Mouse (Mus musculus) mesoderm, embryonic 11.5 days (tissue): Measurements from ENCODE around the gene Slc16a8.
A peak's percentile ranks its signal among the peaks of the same experiment; 100 is the strongest.

ENCODE experiments used
- DNase-seq: peaks from one replicate; pipeline ENCODE4 v3.0.0-alpha.2; 2012; ENCODE audit warnings: low read depth, low spot score

The Slc16a8 gene

DNA sequence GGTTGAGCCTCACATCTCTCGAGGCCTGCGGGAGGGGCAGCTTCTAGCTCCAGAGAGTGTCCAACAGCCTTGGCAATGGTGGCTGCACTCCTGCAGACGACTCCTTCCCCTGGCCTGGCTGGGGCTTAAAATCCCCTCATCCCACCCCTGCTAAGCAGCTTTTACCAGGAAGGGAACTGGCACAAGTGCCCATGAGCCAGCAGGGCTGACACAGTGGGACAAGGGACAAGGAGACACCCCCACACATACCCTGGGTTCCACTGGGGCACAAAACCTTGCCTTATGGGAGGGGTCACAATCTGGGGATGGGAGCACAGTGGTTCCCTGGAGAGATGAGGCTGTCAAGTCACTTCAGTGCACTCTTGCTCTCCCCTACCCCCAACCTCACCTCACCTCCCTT is at the start of gene Slc16a8:
TSS of gene Slc16a8 (minus strand) at position 101 of the 400 bp plus-strand sequence.
- no peak for DNase-seq

DNA sequence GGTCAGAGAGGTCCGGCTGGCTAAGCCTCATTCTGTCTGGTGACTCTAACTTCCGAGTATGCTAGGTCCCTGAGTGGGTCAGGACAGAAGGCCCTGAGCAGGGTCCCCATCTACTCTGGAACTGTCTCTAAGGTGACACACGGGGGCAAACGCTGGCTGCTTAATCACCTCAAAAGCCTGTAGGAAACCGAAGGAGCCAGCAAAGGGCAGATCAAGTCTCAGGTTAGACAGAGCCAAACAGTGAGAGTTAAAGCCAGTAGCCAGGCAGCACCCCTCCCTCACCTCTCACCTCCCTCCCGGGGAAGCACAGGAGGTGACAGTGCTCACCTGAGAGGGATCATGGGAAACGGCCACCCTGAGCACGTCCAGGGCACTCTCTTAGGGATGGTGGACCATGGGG is 49.2 kb upstream of the Slc16a8 start:
- DNase-seq = no peak

DNA sequence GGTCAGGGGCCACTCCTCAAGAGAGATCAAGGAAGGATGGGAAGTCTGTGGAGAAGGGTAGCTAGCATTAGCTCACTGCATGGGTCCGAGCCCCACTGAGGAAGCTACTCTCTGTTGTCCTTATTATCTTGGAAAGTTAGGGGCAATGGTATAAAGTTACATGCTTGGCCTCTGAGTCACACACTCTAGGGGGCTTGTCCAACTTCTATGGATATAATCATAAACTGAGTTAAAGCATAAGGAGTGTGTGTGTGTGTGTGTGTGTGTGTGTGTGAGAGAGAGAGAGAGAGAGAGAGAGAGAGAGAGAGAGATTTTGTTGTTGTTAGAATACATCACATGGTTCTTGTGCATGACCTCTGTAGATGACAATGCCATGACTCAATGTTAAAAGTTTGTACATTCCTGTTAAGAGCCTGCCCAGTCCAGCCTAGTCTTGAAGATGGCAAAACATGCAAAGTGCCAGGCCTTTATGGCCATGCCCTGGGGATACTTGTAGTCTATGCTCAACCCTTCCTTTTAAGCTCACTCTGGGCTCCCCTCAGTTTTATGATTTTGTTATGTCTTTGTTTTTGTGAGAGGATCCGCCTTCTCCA is 45.1 kb upstream of the Slc16a8 start:
- no peak for DNase-seq

DNA sequence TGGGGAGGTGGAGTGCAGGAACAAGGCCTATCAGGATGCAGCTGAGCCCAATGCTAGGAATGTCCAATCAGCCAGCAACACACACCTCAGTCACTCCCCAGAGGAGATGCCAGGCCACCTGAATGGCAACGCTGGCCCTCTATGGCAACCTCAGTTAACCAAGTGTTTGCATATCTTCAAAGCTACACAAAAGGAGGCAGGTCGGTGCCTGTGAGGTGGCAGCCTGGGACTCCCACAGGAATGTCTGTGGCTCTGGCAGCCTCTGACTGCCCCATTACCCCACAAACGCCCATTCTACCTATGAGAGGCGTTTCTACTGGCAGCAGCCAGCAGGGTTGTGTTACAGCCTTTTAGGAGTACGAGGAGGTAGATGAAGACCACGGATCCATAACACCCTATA is 44.0 kb upstream of the Slc16a8 start:
- DNase-seq = no peak

DNA sequence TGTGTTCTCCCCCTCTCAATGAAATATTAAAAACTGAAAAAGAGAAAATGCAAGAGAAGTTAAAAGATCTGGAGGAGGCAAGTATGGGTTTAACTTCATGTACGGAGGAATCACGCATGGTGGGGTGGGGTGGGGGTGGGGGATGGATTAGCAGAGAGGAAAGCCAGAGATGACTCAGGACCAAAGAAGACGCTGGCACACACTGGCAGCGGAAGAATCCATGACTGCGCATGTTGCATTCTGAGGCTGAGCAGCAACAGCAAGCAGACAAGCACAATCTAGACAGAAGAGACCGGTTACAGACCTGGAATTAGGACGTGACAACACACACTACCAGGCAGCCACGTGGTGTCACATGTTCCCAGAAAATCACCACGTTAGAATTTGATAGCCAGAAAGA is 38.2 kb upstream of the Slc16a8 start:
- no peak for DNase-seq

DNA sequence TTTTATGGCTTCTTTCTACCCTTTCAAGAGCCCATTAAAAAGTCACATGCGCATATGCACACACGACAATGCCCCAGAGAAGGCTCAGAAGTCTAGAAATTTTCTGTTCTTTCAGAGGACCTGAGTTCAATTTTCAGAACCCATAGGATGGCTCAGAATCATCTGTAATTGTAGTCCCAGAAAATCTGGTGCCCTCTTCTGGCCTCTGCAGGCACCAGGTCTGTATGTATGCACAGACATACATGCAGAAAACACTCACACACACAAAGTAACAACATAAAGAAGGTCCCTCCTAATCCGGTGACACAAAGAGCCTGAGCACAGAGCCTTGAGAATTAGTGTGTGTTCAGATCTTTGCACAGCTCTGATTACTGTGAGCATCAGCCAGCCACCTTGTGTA is 35.8 kb upstream of the Slc16a8 start:
- no peak for DNase-seq

DNA sequence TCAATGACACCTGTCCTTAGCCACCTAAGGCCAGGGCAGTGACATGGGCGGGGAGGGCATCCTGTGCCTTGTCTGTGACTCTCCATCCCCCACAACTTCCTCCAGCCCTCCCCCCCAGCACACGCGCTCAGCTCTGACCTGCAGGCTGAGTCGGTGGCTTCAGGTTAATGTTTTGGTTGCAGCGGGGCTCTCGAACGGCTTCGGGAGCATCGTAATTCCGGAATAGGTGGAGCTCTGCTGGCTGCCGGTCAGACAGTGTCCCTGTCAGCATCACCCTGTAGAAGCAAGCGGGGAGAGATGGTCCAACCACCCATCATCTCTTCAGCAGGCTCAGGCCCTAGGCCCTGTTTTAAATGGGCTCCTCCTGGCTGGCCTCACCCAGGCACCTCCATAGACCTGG is 34.9 kb upstream of the Slc16a8 start:
- no peak for DNase-seq

DNA sequence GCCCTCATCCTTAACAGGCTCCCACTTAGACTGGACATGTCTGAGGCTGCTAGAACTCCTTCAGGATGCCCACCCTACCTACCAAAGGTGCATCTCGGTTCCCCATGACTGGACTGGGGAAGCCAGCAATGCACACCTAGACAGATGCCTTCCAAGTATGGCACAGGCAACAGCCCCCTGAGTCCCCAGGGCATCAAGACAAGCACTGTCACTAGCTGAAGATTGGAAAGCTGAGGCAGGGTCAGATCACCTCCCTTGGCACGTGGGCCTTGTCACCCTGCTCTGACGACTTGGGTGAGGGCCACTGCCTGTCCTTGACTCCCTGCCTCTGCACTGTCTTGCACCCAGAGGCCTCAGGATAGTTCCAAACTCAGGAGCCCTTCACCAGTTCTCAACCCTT is 33.8 kb upstream of the Slc16a8 start:
- DNase-seq = no peak

DNA sequence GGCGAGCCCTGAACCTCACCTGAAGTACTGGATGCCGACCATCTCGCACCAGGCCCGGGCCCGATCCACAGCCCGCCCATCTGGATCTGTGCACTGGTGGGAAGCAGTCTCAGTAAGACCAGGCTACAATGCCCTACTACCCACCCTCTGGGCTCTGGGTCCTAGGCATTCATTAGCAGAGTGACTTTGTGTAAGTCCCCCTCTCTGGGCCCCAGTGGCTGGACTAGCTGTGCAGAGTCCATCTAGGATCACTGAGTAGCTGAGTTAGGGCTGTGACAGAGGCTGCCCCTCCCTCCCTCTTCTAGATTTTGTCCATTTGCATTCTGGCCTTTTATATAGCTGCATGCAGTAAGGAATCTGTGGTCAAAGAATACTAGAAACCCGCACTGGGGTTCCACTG is 32.5 kb upstream of the Slc16a8 start:
- DNase-seq = no peak

DNA sequence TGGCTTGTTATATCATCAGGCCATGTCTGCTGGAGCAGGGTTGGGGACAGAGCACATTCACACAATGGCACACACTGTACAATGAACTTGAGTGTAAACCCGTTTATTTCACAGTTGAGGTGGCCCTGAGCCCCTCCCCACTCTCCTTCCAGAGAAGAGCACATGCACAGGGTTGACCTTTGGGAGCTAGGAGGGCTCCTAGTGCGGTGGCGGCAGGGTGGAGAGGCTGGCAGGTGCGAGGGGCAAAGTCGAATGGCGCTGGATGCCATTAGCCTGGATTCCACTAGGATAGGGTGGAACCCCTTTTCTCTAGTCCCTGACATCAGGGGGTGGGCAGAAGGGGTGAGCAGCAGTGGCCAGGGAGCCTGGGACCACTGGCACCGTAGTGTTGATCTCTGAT is 31.6 kb upstream of the Slc16a8 start:
- no peak for DNase-seq

DNA sequence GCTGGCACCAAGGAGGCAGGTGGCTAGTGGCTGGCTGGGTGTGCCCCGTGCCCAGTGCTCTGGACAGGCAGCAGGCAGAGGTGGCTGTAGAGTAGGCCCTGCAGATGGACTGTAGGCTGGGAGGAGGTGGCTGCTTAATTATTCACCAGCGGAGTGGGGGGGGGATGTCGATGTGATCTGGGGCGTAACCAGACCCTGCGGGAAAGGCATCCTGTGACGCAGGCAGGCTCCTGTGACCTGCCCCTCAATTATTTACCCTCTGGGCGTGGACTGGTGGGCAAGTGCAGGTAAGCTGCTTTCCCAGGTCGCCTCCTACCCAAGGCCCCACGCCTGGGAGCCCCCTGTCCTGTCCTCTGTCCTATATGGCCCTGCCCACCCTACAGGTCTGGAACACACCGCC is 30.8 kb upstream of the Slc16a8 start, which contains the start of gene Baiap2l2:
TSS of gene Baiap2l2 (minus strand) at position 139 of the 400 bp plus-strand sequence.
- DNase-seq = no peak

DNA sequence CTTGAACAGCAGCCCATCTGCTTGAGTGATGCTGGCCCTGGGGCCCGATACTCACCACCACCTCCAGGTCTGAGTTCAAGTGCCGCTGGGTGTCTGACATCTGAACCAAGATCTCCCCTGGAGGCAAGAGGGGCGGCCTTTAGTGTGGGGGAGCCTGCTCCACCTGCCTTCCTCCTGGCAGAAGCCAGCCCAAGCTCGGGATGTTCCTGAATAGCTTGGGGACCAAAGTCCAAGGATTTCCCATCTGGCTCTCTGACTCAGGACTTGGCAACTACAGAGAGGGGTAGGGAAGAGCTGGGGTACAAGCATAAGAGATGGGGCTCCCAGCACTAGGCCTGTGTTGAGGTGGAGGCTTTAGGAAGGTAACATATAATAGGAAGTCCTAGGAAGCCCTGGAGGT is 28.8 kb upstream of the Slc16a8 start:
- no peak for DNase-seq

DNA sequence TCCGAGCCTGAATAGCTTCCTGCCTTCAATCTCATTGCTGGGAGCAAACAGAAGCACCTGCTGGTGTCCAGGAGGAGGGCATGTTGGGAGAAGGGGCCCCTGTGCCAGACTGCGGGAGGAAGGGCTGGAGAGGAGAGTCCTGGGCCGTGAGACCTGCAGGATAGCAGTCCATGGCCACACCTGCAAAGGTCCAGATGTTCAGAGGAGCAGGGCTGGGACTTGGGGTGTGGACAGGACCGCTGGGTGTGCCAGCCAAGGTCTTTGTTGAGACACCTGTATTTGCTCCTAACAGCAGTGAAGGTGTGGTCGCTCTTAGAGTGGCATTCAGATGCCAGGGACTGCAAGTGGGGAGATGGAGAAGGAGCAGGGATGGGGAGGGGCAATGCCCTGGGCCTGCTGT is 27.9 kb upstream of the Slc16a8 start:
- DNase-seq = no peak

DNA sequence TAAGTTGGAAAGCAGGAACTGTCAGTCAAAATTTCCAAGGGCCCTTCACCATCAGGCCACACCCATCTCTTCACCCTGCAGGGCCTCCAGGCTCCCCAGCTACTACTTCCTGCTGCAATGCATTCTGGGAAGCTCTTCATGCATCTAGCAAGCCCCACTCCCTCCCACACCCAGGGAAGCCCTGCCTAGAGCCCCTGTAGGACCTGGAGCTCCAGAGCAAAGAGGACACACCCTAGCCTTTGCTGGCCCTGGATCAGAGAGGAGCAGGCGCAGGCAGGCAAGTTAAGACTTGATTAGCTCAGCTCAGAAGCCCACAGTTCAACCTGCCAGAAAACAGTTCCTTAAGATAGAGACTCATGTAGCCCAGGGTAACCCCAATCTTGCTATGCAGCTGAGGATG is 26.8 kb upstream of the Slc16a8 start:
- peak; percentile 11 for DNase-seq

DNA sequence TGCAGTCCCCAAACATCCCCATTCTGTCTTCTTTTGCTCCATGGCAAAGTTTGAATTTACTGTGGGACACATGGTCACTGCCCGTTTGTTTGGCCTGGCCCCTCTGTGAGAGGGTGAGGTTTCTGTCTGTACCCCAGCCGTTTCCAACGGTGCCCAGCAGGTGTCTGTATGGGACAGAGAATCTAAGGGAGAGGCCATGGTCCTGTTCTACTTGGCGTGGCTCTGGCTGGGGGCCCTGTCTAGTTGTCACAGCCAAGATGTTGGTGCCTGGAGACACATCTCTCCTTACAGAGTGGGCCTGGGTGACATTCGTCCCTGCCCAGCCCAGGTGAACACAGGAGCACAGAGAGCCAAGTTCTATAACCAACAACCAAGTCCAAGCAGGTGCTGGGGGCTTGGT is 26.3 kb upstream of the Slc16a8 start:
- DNase-seq = no peak

DNA sequence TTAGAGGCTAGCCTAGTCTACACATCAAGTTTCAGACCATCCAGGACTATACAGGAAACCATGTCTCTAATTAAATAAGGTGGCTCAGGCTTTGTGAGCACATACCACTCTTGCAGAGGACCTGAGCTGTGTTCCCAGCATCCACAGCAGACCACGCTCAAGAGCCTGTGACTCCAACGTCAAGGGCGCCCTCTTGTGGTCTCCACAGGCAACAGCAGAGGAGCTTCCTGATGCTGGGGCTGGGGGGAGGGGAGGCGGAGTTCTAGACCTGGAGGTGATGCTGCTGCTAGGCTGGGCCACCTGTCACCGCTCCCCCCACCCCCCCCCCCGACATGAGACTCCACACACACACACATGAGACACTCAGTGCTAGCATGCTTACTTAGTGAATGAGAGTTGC is 25.6 kb upstream of the Slc16a8 start:
- peak; percentile 44 for DNase-seq

DNA sequence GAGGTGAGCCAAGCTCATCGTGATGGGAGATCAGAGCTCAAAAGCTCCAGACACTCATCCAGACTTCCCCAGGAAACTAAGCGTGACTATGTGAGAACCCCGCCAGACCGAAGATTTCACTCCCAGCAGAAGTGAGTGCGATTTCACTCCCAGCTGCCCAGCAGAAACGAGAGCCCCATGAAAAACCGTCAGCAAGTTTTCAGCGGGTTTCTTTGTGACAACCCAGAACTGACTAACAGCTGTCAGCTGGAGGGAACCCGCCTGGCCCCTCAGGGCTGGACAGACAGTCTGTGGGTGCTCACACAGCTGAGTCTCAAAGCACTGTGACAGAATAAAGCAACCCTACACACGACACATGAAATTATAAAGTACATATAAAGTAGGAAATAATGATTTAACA is 23.2 kb upstream of the Slc16a8 start:
- no peak for DNase-seq

DNA sequence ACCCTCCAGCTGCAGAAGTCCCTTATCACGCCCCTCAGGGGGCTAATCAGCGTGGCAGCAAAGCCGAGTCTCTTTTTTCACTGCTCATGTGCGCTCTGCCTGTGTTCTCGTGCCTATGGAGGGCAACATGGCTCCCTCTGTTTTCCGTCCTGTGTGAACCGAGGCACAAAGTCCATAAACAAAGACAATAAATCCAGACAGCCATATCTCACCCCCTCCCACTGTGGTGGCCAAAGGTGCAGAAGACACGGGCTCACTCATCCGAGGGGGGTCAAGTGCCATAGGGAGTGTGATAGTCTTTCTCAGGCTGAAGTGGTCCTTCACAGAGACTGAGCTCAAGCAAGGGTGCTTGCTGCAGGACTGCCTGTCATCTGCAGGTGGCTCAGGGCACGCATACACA is 18.5 kb upstream of the Slc16a8 start:
- DNase-seq = no peak

DNA sequence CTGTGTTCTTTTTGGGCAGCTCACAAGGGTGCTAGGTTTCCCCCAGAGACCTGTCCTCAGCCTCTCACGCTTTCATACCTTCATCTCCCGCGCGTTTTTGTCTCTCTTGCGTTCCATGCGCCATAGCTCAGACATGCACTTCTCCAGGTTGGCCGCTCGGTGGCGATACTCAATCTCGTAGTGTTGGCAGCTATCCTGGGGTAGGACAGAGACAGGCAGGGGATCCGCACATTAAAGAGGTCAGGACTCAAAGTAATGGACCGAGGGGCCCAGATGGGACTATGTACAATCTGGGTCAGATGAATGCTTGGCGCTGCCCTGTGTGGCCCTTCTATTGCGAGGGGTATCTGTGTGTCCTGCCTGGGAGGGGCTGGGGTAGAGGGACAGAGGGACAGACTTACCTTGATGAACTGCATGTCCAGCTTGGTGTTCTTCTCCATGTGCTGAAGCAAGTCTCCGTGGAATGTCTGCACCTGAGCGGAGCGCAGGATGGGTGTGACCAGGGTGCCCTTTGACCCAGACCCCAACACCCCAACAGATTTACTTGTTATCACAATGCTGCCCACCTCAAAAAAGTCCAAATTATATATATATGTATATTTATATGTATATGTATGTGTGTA is 16.7 kb upstream of the Slc16a8 start:
- peak; percentile 70 for DNase-seq

DNA sequence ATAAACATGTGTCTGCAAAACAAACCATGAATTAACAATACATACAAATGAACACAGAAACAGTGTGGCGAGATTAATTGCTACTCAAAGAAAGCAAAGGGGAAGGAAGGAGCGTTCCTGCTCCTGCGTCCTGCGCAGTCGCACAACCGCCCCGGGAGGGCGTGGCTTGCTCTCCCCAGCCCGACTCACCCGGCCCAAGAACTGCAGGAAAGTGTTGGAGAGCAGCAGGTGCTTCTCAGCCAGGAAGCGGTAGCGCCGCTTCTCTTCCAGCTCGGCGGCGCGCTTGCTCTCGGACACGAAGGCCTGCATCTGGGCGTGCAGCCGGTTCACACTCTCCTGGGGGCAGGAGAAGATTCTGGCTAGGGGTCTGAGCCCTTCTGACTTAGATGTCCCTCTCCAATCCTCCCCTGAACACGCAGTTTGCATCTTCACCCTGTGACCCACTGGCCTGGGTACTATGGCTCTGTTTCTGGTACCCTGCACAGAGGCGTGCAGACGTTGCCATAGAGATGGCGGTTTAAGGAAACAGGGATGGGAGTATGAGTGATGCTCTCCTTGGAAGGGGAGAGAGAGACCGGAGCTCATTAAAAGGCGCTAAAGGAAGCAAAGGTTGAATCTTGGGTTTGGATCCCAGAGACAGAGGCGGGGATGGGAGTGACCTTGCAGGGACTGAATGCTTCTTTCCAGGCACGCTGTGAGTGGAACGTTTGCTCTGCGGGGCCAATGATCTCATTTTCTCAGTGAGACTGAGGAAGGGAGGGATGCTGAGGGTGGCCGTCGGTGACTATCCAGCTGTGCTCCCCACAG is 16.0 kb upstream of the Slc16a8 start:
- peak; percentile 78 for DNase-seq

DNA sequence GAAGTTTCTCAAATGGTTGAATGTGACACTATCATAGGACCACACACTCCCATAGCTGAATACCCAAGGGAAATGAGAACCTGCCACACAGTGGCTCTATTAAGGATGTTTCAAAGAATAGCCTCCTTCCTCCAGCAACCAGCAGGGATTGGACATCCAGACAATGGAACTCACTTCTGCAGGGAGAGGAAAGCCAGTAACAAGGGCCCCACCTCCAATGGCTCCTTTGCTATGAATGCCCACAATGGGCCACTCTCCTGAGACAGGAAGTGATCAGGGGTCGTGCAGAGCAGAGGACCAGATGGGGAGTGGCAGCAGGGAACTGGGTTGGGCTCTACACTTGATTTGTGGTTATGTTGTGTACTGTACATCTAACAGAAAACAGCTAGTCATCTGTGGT is 14.0 kb upstream of the Slc16a8 start:
- DNase-seq = no peak

DNA sequence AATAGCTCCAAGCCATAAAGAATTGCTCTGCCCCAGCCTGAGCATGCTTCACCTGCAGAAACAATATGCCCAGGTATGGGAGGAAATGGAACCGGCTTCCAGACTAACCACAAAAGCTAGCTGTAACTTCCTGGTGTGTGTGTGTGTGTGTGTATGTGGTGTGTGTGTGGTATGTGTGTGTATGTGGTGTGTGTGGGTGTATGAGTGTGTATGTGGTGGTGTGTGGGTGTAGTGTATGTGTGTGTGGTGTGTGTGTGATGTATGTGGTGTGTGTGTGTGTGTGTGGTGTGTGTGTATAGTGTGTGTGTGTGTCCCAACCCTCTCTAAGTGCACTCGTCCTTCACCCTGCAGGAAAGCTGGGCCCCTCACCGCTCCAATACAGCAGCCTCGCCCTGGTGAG is 10.8 kb upstream of the Slc16a8 start:
- DNase-seq = no peak

DNA sequence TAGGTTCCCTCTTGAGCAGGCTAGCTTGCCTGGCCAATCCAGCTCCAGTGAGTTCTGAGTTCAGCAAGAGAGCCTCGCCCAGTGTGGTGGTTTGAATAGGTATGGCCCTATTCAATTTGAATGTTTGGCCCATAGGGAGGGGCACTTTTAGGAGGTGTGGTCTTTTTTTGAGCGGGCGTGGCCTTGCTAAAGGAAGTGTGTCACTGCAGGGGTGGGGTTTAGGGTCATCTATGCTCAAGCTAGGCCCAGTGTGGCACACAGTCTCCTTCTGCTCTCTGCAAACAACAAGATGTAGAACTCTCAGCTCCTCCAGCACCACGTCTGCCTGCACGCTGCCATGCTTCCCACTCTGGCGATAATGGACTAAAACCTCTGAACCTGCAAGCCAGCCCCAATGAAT is 9.2 kb upstream of the Slc16a8 start:
- no peak for DNase-seq
